Mouse (Mus musculus) embryonic fibroblast, embryonic 13.5 days (primary cell): ENCODE data around the gene Cuedc1.

Source experiments
- CTCF ChIP-seq: IDR thresholded peaks from 2 replicates; pipeline ENCODE4 v1.5.1; 2011; ENCODE audit warnings: mild to moderate bottlenecking, control low read depth, low read length, moderate library complexity, borderline replicate concordance; ENCODE audit not compliant: insufficient read depth
- POLR2A ChIP-seq: IDR thresholded peaks from 2 replicates; pipeline ENCODE4 v1.6.1; 2011; ENCODE audit warnings: low read depth, mild to moderate bottlenecking, control low read depth, low read length, moderate library complexity

GRCm38 (mm10) chr11:88193098-88193823 is 95.4 kb downstream of the Cuedc1 start:
- TF ChIP-seq CTCF = no peak
- TF ChIP-seq POLR2A = no peak
